Mouse (Mus musculus) granulocyte monocyte progenitor cell, adult 5-6 weeks (primary cell): ENCODE measurements around the gene Usp46. TPM values are rescaled to one million over a fixed set of nuclear protein-coding genes. Genes with fewer than 3 reads are reported as not detected.
"Not testable (repeated sequence)": the region's sequence is repeated elsewhere in the genome, so short reads cannot be mapped to it uniquely, and the experiment has no call there.

Experiments
- ATAC-seq: replicated peaks from 2 replicates; pipeline ENCODE4 v1.8.0; 2016; ENCODE audit warnings: mild to moderate bottlenecking, moderate TSS enrichment, inconsistent platforms; ENCODE audit not compliant: poor library complexity, severe bottlenecking
- total RNA-seq, 2 experiments: library from RNA; stranded (forward) in 1 of 2; stranded (reverse) in 1 of 2; fragments of 200-712, 200-1000 nt in 1 of 2; fragments of >200 nt in 1 of 2; fragmentation: Nextera tagmentation in 1 of 2; gene quantifications; 2 replicates each; pipeline ENCODE4 v1.2.3; 2014 to 2017

The Usp46 gene
- total RNA-seq, 2 experiments from 2014 or later: 11.9 to 26.9 TPM

DNA sequence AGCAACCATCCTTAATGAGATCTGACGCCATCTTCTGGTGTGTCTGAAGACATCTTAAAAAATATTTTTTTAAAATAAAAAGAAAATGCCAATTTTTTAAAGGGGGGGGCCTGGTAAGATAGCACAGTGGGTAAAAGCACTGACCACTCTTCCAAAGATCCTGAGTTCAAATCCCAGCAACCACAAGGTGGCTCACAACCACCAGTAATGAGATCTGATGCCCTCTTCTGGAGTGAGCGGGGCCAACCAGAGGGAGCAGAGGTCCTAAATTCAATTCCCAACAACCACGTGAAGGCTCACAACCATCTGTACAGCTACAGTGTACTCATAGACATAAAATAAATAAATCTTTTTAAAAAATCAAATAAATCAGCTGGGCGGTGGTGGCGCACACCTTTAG is 2.3 kb upstream of the Usp46 start:
- not testable (repeated sequence) for ATAC-seq

DNA sequence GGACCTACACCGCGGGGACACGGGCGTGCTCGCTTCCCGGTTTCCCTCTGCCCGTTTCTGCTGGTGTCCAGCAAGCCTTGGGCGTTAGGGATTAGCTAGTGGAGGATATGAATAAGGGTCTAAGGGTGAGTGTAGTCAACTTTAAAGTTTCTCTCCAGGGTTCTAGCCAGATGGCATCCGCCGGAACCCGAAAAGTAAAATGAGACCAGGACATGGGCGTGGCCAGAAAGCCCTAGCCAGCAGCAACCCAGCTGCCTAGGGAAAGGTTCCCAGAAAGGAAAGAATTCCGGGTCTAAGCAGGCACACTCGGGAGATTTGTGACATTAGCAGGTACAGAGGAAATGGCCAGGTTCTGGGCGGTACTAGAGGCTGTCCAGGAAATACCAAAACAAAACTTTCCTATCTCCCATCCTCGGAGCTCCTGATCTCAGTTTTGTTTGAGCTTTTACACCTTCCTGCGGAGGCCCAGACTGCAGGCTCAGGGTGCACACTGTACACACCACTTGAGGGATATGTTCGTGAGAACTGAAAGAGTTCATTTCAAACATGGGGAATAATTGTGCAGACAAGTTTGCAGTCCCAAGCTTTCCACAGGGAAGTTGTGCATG is 587 bp upstream of the Usp46 start:
- peak; percentile 31 for ATAC-seq

DNA sequence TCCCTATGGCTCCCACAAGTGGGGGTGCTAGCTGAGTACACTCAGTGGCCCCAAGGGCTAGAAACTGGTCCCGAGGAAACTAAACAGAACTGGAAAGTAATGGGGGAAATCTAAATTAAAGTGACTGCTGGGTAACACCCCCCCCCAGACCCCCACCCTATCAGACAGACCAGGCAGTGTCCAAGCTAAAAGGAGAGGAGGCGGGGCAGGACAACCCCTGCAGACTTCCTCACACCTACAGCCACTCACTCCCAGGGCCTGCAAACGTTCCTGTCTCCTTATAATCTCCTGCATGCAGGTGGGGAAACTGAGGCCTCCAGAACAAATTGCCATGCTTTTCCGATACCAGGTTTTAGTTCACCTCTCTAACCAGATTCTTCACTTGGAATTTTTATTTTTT is 885 bp downstream of the Usp46 start:
- ATAC-seq: no peak

DNA sequence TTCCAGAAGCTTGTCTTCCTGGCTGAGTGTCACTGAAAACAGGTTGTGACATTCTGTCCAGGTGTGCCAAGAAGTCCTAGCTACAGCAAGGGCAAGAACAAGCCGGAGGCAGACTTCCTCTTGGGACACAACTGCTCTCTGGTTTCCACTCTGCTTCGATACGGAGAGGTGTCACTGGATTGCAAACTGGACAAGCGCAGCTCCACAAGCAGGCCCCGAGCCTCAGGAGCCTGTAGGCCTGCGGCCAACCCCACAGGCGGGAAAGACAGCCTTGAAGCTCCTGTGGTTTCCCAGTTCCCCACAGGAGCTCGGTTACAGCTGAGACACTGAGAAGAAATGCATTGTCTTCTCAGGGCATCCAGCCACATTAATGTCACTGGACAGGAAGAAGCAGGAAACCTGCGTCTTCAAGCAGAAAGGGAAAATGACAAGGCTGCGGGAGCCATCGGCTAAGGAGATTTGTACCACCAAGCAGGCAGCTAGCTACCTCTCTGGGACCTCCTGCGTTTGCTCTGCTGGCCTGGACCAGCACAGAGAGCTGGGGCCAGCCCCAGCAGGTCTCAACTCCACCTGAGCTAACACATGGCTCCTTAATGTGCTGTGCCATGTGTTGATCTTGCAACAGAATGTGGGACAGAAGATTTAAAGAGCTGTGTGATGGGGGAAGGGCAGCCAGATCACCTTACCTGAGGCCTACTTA is 1.7 kb downstream of the Usp46 start:
- peak; percentile 25 for ATAC-seq

DNA sequence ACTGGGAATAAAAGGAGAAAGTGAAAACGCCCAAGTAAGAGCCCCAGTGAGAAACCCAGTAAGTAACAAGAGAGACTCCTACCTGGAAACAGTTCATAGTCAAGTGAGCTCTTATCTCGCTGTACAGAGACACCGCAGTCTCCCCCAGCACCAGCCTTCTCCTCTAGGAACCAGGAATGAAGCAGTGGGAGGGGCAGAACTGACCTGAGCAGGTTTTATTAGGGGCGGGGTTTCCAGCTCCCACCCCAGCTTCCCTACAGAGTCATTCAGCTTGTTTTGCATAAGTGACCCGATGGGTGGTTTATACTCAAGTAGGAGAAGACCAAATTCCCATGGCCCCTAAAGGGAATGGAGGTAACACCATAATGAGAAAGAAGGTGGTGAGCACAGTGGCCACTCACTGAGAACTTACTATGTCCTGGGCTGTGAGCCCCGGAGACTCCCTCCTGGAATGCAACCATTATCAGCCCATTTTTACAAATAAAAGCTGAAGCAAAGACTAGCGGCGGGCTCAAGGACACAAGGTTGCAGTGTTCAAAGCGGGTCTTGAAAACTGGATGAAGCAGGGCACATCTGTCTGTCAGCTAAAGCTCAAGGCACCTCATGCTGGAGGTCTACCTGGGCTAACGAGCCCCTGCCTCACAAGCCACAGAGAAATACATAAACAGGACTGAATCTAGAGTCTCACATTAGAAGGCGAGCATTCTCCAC is 2.5 kb downstream of the Usp46 start:
- no peak for ATAC-seq

DNA sequence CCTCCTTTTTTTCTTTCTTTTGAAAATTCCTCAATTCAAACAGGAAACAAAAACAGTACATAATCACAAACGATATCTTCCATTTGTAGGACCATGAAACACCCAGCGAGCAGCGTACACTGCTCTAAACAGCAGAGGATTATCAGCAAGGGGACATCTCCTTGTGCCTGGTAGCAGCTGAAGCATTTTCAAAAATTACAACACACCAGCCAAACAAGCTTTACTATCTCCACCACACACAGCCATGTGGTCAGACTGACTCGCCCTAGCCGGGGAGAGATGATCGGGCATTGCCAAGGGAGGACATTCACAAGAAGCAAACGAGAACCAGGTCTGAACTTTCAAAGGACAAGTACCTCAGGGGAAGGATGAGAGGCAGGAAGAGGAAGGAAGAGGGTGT is 3.4 kb downstream of the Usp46 start:
- no peak for ATAC-seq

DNA sequence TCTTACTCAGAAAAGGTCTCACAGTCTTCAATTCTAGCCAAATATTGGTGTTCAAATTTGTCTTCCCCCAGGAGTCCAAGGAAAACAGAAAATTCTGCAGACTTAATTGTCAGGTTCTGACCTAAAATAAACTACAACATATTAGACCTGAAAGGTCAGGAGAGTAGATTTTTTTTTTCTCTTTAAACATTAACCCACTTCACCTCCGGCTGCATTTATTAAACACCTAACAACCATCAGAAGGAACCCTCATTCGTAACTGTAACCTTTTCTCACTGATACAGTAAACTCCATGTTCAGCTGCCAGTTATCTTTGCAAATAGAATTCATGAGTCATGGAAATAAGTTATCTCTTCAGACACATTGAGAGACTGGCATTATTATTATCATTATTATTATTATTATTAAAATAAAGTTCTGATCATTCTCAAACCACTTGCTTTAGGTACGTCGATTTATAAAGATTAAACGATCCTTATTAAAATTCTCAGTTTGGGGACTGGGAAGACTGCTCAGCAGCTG is 4.9 kb downstream of the Usp46 start:
- no peak for ATAC-seq

DNA sequence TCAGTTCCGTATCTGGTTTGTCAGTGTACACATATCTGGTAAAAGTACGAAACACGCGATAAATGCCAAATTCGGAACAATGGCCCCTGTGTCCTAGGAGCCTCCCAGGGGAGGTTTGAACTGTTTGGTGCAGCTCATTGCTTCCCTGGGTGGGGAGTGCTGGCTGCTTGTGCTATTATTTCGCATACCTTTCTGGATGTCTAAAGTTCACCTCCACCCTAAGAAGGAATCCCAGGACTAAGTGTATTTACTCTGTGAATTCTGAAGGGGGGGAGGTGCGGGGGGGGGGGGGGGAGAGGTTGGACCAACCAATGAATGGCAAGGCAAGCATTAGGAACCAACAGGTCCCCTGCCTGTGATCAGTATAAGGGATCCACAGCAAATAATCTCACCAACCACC is 6.0 kb downstream of the Usp46 start:
- ATAC-seq: no peak

DNA sequence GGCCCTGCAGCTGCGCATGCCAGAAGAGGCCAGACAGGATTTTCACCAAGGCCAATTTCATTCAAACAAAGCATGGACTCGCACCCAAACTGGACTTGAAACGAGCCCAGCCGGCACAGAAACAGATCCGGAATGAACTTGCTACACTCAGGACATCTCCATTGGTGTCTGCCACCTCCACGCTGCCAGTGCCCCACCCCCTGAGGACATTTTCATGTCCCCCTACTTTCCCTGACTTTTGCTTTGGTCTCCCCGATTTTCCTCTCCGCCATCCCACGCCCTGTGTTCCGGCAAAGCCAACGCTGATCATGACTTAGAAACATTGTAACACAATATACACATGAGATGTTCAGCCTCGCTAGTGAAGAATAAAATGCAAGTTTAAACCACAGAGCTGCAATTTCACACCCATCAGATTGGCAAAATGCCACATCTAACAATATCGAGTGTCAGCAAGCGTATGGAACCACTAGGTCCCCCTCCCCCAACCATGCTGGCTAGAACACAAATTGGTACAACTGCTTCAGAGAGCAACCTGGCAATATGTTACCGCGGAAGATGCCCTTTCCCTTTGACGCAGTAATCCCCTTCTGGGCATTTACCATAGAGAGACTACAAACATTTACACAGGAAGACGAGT is 6.7 kb downstream of the Usp46 start:
- ATAC-seq: no peak

DNA sequence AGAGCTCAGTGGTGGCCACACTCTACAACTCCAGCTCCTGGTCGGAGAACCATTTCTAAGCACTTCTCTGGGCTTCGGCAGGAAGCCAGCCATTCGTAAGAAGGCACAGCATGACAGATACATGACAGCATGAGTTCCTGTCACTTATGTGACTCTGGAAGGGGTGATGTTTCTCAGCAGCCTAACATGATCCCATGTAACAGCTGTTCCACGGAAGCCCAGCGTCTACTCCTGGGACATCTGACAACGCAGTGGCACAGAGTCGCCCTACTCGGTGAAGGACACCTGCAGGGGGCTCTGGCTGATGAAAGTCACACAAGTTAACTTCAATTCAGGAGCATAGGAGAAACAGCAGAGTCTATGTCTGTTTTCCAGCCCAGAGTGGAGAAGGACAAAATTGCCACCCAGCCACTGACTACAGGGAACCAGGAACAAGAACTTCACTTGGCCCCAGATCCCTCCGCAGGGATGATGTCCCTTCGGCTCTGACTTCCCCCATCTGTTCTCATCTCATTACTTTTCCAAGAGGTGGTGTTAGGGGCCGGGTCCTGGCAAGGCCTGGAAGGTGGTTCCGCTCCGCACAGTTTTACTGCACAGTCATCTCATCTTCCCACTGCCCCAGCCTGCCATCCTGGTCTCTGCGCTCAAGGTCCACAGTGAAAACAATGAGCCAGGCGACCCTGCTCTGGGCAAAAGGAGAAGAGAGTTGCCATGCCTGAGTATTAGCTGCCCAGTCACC is 15.9 kb downstream of the Usp46 start:
- ATAC-seq: no peak

DNA sequence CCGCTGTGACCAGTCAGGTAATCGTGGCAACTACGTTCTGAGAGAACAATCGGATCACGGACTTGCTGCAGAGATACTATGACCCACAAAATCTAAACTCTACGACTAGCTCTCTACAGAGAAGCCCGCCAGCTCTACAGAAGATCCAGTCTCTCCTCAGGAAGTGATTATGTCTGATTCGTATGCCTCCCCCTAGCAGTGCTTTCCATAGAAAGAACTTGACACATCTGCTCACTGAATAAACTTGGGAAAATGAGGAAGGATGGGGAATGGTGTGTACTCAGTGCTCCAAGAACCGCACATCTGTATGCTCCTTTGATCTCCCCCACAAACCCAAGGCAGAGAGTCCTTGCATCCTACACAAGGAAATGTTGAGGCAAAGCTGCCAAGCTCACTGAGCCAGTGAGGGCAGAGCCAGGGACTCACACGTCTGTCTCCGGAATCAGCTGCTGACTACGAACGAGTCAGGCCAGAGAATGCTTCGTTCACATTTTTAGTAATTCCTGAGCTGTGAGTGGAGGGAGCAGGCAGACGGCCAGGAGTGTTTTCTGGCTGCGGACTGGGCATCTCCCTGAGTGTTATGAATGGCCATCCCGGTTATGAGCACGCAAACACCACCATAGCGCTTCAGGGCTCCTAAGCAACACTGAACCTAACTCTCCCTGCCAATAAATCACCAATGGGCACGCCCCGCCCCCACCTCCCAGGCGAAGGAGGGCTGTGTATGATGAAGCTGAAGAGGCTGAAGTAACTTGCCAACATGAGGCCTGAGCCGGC is 16.6 kb downstream of the Usp46 start:
- no peak for ATAC-seq

DNA sequence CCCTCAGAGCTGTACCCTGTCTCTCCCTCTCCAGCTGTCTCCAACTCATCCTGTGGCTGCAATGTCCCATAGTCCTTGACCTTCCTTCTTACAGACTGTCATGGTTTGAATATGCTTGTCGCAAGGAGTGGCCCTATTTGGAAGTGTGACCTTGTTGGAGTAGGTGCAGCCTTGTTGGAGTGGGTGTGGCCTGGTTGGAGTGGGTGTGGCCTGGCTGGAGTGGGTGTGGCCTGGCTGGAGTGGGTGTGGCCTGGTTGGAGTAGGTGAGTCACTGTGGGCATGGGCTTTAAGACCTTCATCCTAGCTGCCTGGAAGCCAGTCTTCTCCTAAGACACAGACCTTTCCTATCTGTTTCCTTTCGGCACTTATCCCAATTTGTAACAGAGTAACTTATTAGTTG is 17.3 kb downstream of the Usp46 start:
- peak; percentile 22; the same call in 1 of the 2 replicates for ATAC-seq

DNA sequence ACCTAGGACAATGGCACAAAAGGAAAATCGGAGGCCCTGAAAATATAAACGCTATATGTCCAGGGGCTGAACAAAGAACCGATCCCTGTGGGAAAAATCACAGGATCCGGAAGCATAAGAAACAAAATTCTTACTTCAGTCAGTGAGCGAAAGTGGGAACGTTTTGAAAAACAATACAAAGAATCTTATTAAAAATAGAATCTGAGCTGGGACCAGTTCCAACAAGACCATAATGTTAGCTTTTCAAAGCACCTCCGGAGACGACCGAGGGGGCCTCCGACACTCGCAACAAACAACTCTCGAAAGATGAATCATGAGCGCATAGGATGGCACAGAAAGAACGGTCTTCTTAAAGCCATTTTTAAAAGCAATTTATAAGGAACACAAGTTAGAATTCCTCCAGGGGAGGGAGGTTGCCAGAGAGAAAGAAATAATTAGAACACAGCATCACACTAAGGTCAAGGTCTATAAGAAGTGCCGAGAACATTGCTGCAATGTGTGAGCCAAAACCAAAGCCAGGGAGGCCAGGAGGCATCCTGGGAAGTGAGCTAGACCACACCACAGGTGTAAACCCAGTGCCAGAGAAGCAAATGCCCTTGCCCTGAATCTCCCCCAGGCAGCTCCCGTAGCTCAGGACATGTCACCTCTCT is 19.3 kb downstream of the Usp46 start:
- ATAC-seq: no peak

DNA sequence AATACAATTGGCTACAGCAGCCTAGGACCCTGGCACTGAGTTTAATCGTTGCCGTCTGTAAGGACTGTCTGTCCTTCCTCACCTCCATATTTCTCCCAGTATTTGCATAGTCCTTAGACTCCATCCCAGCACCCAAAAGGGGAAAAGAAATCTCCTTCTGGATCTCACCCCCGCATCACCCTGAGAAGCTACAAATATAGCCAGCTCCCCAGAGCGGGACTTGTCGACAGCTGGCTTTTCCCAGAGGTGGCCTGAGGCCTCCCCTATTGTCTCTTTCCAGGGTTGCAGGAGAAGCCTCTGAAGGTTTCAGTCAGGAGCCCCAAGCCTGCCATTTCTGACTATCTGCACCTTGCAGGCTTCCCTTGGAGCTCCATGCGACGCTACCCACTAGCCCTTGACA is 23.6 kb downstream of the Usp46 start:
- no peak for ATAC-seq

DNA sequence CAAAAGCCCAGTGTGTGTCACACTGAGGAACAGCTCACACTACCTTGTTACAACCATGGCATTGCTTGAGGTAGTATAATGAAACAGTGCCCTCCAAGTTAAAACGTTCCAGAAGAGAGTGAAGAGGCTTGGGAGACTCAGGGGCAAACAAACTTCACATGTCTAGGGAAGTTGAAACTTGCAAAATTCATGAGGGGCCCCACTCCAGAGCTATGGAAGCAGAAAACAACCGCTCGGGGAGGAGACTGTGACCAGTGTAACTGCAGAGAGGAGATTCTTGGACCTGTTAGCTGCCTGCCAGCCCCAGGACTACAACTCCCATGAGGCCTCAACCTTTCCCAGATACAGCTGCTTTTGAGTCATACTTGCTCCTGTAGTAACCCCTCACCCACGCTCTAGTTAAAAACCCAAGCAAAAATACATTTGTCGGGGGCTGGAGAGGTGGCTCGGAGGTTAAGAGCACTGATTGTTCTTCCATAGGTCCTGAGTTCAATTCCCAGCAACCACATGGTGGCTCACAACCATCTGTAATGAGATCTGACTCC is 25.4 kb downstream of the Usp46 start:
- no peak for ATAC-seq

DNA sequence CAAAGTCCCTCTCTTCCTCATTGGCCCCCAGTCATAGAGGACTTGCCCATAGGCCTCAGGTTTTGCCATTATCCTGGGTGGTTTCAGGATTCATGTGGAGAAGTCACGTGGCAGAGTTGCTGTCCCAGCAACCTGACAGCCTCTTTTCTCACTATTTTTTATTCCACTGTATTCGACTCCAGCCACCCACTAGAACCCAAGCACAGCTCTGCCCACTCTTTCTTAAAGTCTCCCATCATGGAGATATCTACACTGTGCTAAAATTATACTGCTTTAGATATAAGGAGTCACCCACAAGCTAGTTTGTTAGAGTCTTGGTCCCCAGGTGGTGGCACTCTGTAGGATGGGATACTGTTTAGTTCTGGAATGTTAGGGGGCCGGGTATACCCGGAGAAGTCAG is 27.7 kb downstream of the Usp46 start:
- no peak for ATAC-seq

DNA sequence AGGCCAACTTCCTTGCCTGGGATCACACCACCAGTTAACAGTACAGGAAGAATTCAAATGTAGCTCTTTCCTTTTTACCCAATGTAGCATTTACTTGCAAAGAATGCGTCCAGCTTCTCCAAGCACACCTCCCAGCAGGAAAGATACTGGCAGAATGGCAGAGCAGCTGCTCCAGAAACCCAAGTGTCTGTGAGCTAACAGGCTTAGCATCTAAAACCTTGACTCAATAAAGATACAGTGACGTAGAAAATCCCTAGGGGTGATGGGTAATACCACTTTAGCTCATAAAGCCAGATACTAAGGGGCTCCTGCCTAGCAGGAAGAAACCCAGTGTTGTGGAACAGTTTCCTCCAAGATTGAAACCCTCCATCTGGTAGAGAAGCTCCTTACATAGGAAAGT is 32.8 kb downstream of the Usp46 start:
- ATAC-seq: no peak

DNA sequence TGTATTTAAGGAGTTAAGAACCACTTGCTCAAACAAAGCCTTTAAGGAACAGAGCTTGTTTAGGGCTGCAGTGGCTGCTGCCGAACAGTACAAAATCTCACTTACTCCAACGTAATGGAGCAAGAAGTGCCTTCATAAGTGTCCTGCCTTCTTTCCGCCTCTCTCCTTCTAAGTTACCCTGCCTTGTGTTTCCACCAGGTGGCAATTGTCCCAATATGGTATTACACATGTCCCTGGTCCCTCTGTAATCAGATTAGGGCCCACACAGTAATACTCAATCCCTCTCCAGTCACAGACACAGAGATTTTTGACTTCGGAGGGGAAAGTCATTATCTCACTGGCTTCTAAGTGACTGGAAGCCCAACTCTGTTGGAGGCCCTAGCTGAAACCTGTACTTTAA is 34.1 kb downstream of the Usp46 start:
- ATAC-seq: no peak

DNA sequence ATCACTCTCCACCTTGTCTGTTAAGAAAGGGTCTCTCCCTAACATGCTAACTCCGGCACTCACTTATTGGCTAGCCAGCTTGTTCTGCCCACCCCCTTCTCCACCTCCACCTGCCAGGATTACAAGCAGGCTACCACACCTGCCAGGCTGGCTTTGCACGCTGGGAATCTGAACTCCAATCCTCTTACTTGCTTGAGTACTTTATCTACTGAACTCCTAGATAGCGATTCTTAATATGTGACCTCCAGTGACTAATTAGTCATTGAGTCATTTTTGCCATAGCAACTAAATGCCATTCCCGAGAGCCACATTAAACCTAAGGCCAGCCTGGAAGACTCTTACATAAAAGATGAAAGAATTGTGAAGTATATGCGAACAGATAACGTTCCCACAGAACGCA is 38.4 kb downstream of the Usp46 start:
- ATAC-seq: no peak
